Mouse (Mus musculus): ENCODE measurements around the gene Plppr2. TPM values are rescaled to one million over a fixed set of nuclear protein-coding genes. Genes with fewer than 3 reads are reported as not detected.

Plppr2 gene
- total RNA-seq, 4 experiments from 2014 or later: 229 to 244 (median 235) TPM

Other genes with a start within 250 kb of the Plppr2 start
- gene Ldlr, start 213.6 kb upstream of the Plppr2 start, total RNA-seq (2022): 10 to 100 TPM; 16.7 to 38.7 (median 26.4) TPM
- 1 to 10 TPM in 2 of 4 experiments, under 1 TPM in 2; 0.45 to 4.3 (median 2.1) TPM for gene Spc24, start 176.7 kb upstream of the Plppr2 start, total RNA-seq (2022)
- 10 to 100 TPM in 2 of 4 experiments, 1 to 10 TPM in 2; 7.2 to 10.1 (median 9.3) TPM for gene Kank2, start 138.3 kb upstream of the Plppr2 start, total RNA-seq (2022)
- gene Angptl8, start 101.5 kb upstream of the Plppr2 start, total RNA-seq (2022): not detected
- 10 to 100 TPM; 12.7 to 23.0 (median 19.2) TPM for gene Dock6, start 84.4 kb upstream of the Plppr2 start, total RNA-seq (2022)
- gene Rab3d, start 18.8 kb upstream of the Plppr2 start, total RNA-seq (2022): 10 to 100 TPM; 16.9 to 23.5 (median 21.1) TPM
- 10 to 100 TPM; 18.7 to 22.5 (median 21.8) TPM for gene Ccdc159, start 9.6 kb upstream of the Plppr2 start, total RNA-seq (2022)
- gene Tmem205, start 9.5 kb upstream of the Plppr2 start, total RNA-seq (2022): 10 to 100 TPM; 42.8 to 49.1 (median 43.5) TPM
- 10 to 100 TPM; 12.0 to 14.0 (median 13.1) TPM for gene Swsap1, start 18.7 kb downstream of the Plppr2 start, total RNA-seq (2022)
- 10 to 100 TPM in 1 of 4 experiments, 1 to 10 TPM in 3; 6.6 to 11.3 (median 8.2) TPM for gene Epor, start 26.5 kb downstream of the Plppr2 start, total RNA-seq (2022)
- 1 to 10 TPM; 2.2 to 4.2 (median 2.6) TPM for gene Rgl3, start 52.4 kb downstream of the Plppr2 start, total RNA-seq (2022)
- gene Ccdc151, start 65.6 kb downstream of the Plppr2 start, total RNA-seq (2022): 10 to 100 TPM in 1 of 4 experiments, 1 to 10 TPM in 3; 6.5 to 12.3 (median 8.3) TPM
- 100 to 1,000 TPM in 3 of 4 experiments, 10 to 100 TPM in 1; 98.6 to 109 (median 104) TPM for gene Prkcsh, start 65.8 kb downstream of the Plppr2 start, total RNA-seq (2022)
- 100 to 1,000 TPM; 126 to 166 (median 145) TPM for gene Elavl3, start 115.0 kb downstream of the Plppr2 start, total RNA-seq (2022)
- gene Gm49318, start 134.2 kb downstream of the Plppr2 start, total RNA-seq (2022): not detected
- gene Zfp653, start 134.3 kb downstream of the Plppr2 start, total RNA-seq (2022): 10 to 100 TPM; 22.9 to 26.6 (median 23.9) TPM
- 10 to 100 TPM; 43.7 to 51.6 (median 45.7) TPM for gene Ecsit, start 148.4 kb downstream of the Plppr2 start, total RNA-seq (2022)
- gene Cnn1, start 162.2 kb downstream of the Plppr2 start, total RNA-seq (2022): 1 to 10 TPM in 3 of 4 experiments, under 1 TPM in 1; 0.63 to 3.0 (median 1.0) TPM
- gene Elof1, start 180.1 kb downstream of the Plppr2 start, total RNA-seq (2022): 10 to 100 TPM; 55.4 to 61.7 (median 59.4) TPM
- under 1 TPM in 3 of 4 experiments, not detected in 1; 0.54 to 0.98 (median 0.65) TPM for gene Acp5, start 198.7 kb downstream of the Plppr2 start, total RNA-seq (2022)
- 10 to 100 TPM; 37.1 to 47.5 (median 41.4) TPM for gene Pigyl, start 219.8 kb downstream of the Plppr2 start, total RNA-seq (2022)